Mouse (Mus musculus) C2C12 (cell line): ENCODE results near the gene Snrnp70.

Experiments used
- CTCF ChIP-seq: IDR thresholded peaks from one replicate; pipeline ENCODE4 v1.5.1; 2011; ENCODE audit not compliant: control insufficient read depth, insufficient read depth, insufficient read length
- MYOD1 ChIP-seq: IDR thresholded peaks from one replicate; pipeline ENCODE4 v1.6.1; 2011; ENCODE audit warnings: low read depth; ENCODE audit not compliant: control insufficient read depth, insufficient read length
- USF1 ChIP-seq: IDR thresholded peaks from one replicate; pipeline ENCODE4 v1.6.1; 2011; ENCODE audit warnings: low read depth, mild to moderate bottlenecking, control low read depth, moderate library complexity

- no peak for TF ChIP-seq CTCF
- no peak for TF ChIP-seq MYOD1
- no peak for TF ChIP-seq USF1
These were observed 17.7 kb upstream of the Snrnp70 start, which contains the start of gene Ntf5 for GRCm38 (mm10) chr7:45413113-45413863.
